Mouse (Mus musculus) forebrain, postnatal 0 days (tissue): ENCODE data around the gene Olfr624. TPM values are rescaled to one million over a fixed set of nuclear protein-coding genes. Genes with fewer than 3 reads are reported as not detected.
"Not testable (repeated sequence)": the region's sequence is repeated elsewhere in the genome, so short reads cannot be mapped to it uniquely, and the experiment has no call there.

Experiments used
- ATAC-seq: fragments of 200-750 bp; cut with Nextera tagmentation; 2 replicates; pipeline ENCODE4 v1.8.0; 2017; ENCODE audit warnings: mild to moderate bottlenecking, moderate library complexity
- DNase-seq: peaks from one replicate; pipeline ENCODE4 v3.0.0-alpha.2; 2015
- H3K27ac ChIP-seq: fragments of 300-500 bp; sonication (generic); 2 replicates; pipeline ENCODE4 v1.5.1; 2014; ENCODE audit warnings: low read depth, mild to moderate bottlenecking, antibody characterized with exemption, low read length, moderate library complexity, mixed read lengths
- H3K27me3 ChIP-seq: fragments of 300-500 bp; sonication (generic); 2 replicates; pipeline ENCODE4 v1.6.1; 2014; ENCODE audit warnings: mild to moderate bottlenecking, low read length, mixed read lengths; ENCODE audit not compliant: insufficient read depth
- H3K36me3 ChIP-seq: fragments of 300-500 bp; sonication (generic); 2 replicates; pipeline ENCODE4 v1.6.1; 2014; ENCODE audit warnings: mild to moderate bottlenecking, moderate library complexity; ENCODE audit not compliant: insufficient read depth
- H3K4me1 ChIP-seq: fragments of 300-500 bp; sonication (generic); 2 replicates; pipeline ENCODE4 v1.6.1; 2014; ENCODE audit warnings: antibody characterized with exemption; ENCODE audit not compliant: insufficient read depth
- H3K4me2 ChIP-seq: fragments of 300-500 bp; sonication (generic); 2 replicates; pipeline ENCODE4 v1.6.1; 2014; ENCODE audit warnings: low read depth, mild to moderate bottlenecking, moderate library complexity
- H3K4me3 ChIP-seq: fragments of 300-500 bp; sonication (generic); 2 replicates; pipeline ENCODE4 v1.5.1; 2014; ENCODE audit warnings: low read depth, low read length, mixed read lengths
- H3K9ac ChIP-seq: fragments of 300-500 bp; sonication (generic); 2 replicates; pipeline ENCODE4 v1.6.1; 2014; ENCODE audit warnings: mild to moderate bottlenecking
- H3K9me3 ChIP-seq: fragments of 300-500 bp; sonication (generic); 2 replicates; pipeline ENCODE4 v1.6.1; 2016; ENCODE audit warnings: low read length
- CTCF ChIP-seq: sonication (generic); IDR thresholded peaks from 2 replicates; pipeline ENCODE4 v1.5.1; 2016; ENCODE audit warnings: antibody characterized with exemption, control low read depth, low read depth
- WGBS: fragments of 180-500 bp; shearing (Covaris S2); extraction: QIAGEN DNeasy Blood & Tissue Kit; methylation state at CpG from one replicate; pipeline ENCODE4 v1.1.7; 2014; 5-methylcytosine and 5-hydroxymethylcytosine counted together
- polyA plus RNA-seq: library from polyadenylated mRNA; unstranded; fragments of >200 nt; fragmentation: Nextera tagmentation; extraction: Ambion mirVana; gene quantifications from 2 replicates; pipeline ENCODE4 v1.2.1, GENCODE M21; 2015
- total RNA-seq: library from RNA; depleted of rRNA; stranded (reverse); fragments of >200 nt; gene quantifications from 2 replicates; pipeline ENCODE4 v1.2.3, GENCODE M21; 2014; rRNA removed

Gene Olfr624
- total RNA-seq (not detected in 2 replicates), polyA plus RNA-seq (not detected in 2 replicates)

- no peaks in the 10 kb centered on the region for H3K9me3 ChIP-seq
- no peak within 1 kb of the TSS for H3K4me3 ChIP-seq
- H3K27ac ChIP-seq, result no peak within 1 kb of the TSS
- 92% methylated on average over 2 of the region's 2 CpGs for WGBS
- H3K4me1 ChIP-seq, result no peaks in the 10 kb centered on the region
- TF ChIP-seq CTCF, result no peak
- H3K36me3 ChIP-seq, result no peaks in the 10 kb centered on the region
- H3K4me2 ChIP-seq, result no peak within 1 kb of the TSS
- no peak for ATAC-seq
- no peak for DNase-seq
- H3K9ac ChIP-seq, result no peak within 1 kb of the TSS
- H3K27me3 ChIP-seq, result no peaks in the 10 kb centered on the region
Measured at GRCm38 (mm10) chr7:103671091-103671490, at the start of gene Olfr624. TSS of gene Olfr624 (minus strand) at chr7:103671191.

- H3K4me3 ChIP-seq, H3K9me3 ChIP-seq, H3K27me3 ChIP-seq, H3K27ac ChIP-seq, H3K4me1 ChIP-seq, H3K9ac ChIP-seq, H3K36me3 ChIP-seq, DNase-seq, ATAC-seq, H3K4me2 ChIP-seq: not testable (repeated sequence)
- WGBS, result 90% methylated on average over 1 of the region's 1 CpGs
Measured at GRCm38 (mm10) chr7:103716398-103716797, 45.4 kb upstream of the Olfr624 start.

- no peak for ATAC-seq
Measured at GRCm38 (mm10) chr7:103714371-103714770, 43.4 kb upstream of the Olfr624 start, which contains the start of gene Olfr243. TSS of gene Olfr243 (plus strand) at chr7:103714671.

GRCm38 (mm10) chr7:103712024-103712423 lies 41.0 kb upstream of the Olfr624 start:
- Histone ChIP-seq H3K9ac (no peak overlapping the region), H3K36me3 (no peaks in the 10 kb centered on the region), H3K4me1 (no peaks in the 10 kb centered on the region), H3K9me3 (no peaks in the 10 kb centered on the region), H3K27ac (no peak overlapping the region), H3K27me3 (no peaks in the 10 kb centered on the region), H3K4me2 (no peak overlapping the region), H3K4me3 (no peak overlapping the region)
- no peak for ATAC-seq
- DNase-seq, result no peak
- WGBS, result 30% methylated on average over 2 of the region's 2 CpGs
- 0 out of 2 replicates have a peak, but pooled peaks have one; percentile 13 for TF ChIP-seq CTCF

More at GRCm38 (mm10) chr7:103714371-103714770, 43.4 kb upstream of the Olfr624 start, which contains the start of gene Olfr243:
- no peak for TF ChIP-seq CTCF
- H3K9me3 ChIP-seq, result no peaks in the 10 kb centered on the region
- DNase-seq, result no peak
- H3K4me3 ChIP-seq, result no peak within 1 kb of the TSS
- H3K4me1 ChIP-seq, result no peaks in the 10 kb centered on the region
- H3K27me3 ChIP-seq, result no peaks in the 10 kb centered on the region
- H3K27ac ChIP-seq, result no peak within 1 kb of the TSS
- H3K4me2 ChIP-seq, result no peak within 1 kb of the TSS
- no peaks in the 10 kb centered on the region for H3K36me3 ChIP-seq
- no peak within 1 kb of the TSS for H3K9ac ChIP-seq

- no peak overlapping the region for H3K27ac ChIP-seq
- no peaks in the 10 kb centered on the region for H3K27me3 ChIP-seq
- no peak for TF ChIP-seq CTCF
- H3K36me3 ChIP-seq, result no peaks in the 10 kb centered on the region
- ATAC-seq, result no peak
- no peak overlapping the region for H3K9ac ChIP-seq
- no peaks in the 10 kb centered on the region for H3K9me3 ChIP-seq
- no peaks in the 10 kb centered on the region for H3K4me1 ChIP-seq
- WGBS, result 77% methylated on average over 4 of the region's 4 CpGs
- no peak overlapping the region for H3K4me2 ChIP-seq
- no peak for DNase-seq
- no peak overlapping the region for H3K4me3 ChIP-seq
Measured at GRCm38 (mm10) chr7:103699469-103699868, 28.5 kb upstream of the Olfr624 start.

- Histone ChIP-seq H3K4me2 (no peak within 1 kb of the TSS), H3K4me3 (no peak within 1 kb of the TSS), H3K4me1 (no peaks in the 10 kb centered on the region), H3K9ac (no peak within 1 kb of the TSS), H3K27me3 (no peaks in the 10 kb centered on the region), H3K9me3 (no peaks in the 10 kb centered on the region), H3K27ac (no peak within 1 kb of the TSS), H3K36me3 (no peaks in the 10 kb centered on the region)
- DNase-seq (no peak), ATAC-seq (no peak)
- no peak for TF ChIP-seq CTCF
Measured at GRCm38 (mm10) chr7:103682420-103682819, 11.4 kb upstream of the Olfr624 start, which contains the start of gene Olfr625-ps1. TSS of gene Olfr625-ps1 (plus strand) at chr7:103682720.

- no peaks in the 10 kb centered on the region for H3K9me3 ChIP-seq
- ATAC-seq, result no peak
- H3K36me3 ChIP-seq, result no peaks in the 10 kb centered on the region
- H3K4me3 ChIP-seq, result no peak within 1 kb of the TSS
- no peaks in the 10 kb centered on the region for H3K27me3 ChIP-seq
- no peak within 1 kb of the TSS for H3K27ac ChIP-seq
- DNase-seq, result no peak
- no peak within 1 kb of the TSS for H3K4me2 ChIP-seq
- TF ChIP-seq CTCF, result no peak
- H3K9ac ChIP-seq, result no peak within 1 kb of the TSS
- no peaks in the 10 kb centered on the region for H3K4me1 ChIP-seq
Measured at GRCm38 (mm10) chr7:103663598-103663997, 7.4 kb downstream of the Olfr624 start, which contains the start of gene Olfr623. TSS of gene Olfr623 (minus strand) at chr7:103663698.

GRCm38 (mm10) chr7:103644070-103644469 lies 26.9 kb downstream of the Olfr624 start:
- ATAC-seq, result no peak
- Histone ChIP-seq H3K9ac (no peak overlapping the region), H3K9me3 (no peaks in the 10 kb centered on the region), H3K4me3 (no peak overlapping the region), H3K4me2 (no peak overlapping the region), H3K27me3 (no peaks in the 10 kb centered on the region), H3K27ac (no peak overlapping the region), H3K36me3 (no peaks in the 10 kb centered on the region), H3K4me1 (no peaks in the 10 kb centered on the region)
- WGBS, result 87% methylated on average over 4 of the region's 4 CpGs
- TF ChIP-seq CTCF, result no peak
- DNase-seq, result no peak
